Mouse (Mus musculus) left cerebral cortex, adult 8-10 months (tissue): Measurements from ENCODE around the gene Spef2. TPM values are rescaled to one million over a fixed set of nuclear protein-coding genes. Genes with fewer than 3 reads are reported as not detected.
A peak's percentile ranks its signal among the peaks of the same experiment; 100 is the strongest.
"Not testable (repeated sequence)": the region's sequence is repeated elsewhere in the genome, so short reads cannot be mapped to it uniquely, and the experiment has no call there.

ENCODE experiments used
- DNase-seq, 2 experiments: peaks; one replicate each; pipeline ENCODE4 v3.0.0; 2022; ENCODE audit warnings: low spot score in 2 of 2
- total RNA-seq, 4 experiments: library from RNA; stranded (reverse); gene quantifications; 2 replicates each; pipeline ENCODE4 v1.2.4; 2022

Spef2 gene
- 1 to 10 TPM; 1.5 to 1.9 (median 1.6) TPM for total RNA-seq

DNA sequence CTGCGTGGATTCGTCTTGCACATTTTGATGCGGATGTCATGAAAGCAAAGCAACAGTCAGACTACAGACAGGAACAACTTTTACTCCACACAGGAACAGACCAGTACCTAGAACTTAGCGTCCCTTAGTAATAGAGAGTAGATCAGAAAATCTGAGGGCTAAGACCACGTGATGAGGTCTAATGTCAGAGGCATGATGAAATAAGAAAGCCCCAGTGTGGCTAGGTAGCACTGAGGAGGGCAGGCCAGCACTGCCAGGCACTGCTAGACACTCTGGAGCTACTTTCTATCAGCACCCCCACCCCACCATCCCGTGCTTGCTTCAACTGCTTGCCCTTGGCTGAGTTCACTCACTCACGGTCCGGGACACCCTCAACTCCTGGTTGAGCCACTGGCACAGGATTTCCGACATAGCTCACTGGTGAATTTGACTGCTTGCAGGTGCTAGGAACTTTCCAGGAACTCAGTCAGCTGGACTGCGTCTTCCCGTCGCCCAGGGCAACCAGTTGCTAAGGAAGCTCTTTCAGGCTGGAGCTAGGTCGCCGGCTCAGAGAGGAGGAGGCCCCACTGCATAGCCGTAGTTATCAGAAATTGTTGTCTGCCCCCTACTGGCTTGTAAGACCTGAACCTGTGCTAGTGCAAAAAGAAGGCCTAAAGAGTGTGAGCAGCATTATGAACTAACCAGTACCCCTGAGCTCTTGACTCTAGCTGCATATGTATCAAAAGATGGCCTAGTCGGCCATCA lies at the start of gene Spef2:
Gene Spef2, minus strand, starts transcription at position 510 of the 744 bp plus-strand sequence.
- DNase-seq = peak; percentile 5 to 29

GRCm38 (mm10) chr15:9794131-9794530 lies 45.5 kb upstream of the Spef2 start:
- no peak for DNase-seq

GRCm38 (mm10) chr15:9788245-9789030 lies 39.8 kb upstream of the Spef2 start:
- no peak for DNase-seq

- DNase-seq = not testable (repeated sequence)
Observed at GRCm38 (mm10) chr15:9774222-9775142, 25.8 kb upstream of the Spef2 start.

DNA sequence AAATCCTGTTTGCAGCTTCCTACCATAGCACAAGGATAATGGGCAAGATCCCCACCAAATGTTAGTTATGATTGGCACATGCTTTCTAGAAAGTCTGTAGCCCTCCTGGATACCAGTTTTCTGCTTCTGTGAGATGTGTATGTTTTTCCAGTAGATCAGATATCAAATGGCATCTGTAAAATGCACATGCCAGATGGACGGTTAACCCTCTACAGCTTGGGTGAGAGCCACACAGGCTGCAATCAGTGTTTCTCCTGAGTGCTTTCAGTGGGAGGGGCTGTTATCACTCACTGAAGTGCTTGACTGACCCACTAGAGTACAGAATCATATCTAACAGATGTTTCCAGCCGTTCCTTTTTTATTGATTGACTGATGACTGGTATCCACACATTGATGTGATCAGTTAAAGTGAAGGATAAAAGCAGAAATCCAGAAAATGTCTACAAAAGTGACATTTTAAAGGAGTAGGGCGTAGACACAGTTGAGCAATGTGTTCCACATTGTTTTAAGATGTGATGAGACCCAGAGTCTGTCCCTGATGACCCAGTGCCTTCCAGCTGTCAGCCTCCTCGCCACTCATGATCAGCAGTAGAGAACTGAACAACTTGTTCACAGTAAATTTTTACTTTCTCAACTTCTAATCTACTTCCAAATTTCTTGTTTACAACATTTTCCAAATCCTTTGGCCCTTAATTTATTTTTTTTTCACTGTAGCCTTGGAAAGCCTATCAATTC lies 19.7 kb upstream of the Spef2 start:
- no peak for DNase-seq

DNA sequence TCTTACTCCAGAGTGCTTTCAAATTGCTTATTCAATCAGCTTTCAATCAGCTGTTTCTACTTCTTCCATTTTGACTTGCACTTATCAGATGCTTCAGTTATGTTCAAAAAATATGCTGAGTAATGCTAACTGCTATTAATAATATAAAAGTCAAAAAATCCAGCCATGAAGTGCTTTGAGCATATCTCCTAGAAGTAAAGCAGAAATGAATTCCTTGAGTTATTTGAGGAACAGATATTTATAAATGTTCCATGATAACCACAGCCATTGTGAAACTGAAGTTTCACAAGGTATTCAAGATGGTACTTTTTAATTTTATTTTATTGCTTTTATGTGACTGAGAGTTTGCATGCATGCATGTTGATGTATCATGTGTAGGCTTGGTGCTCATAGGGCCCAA lies 18.4 kb upstream of the Spef2 start:
- no peak for DNase-seq

GRCm38 (mm10) chr15:9750966-9751365 lies 2.3 kb upstream of the Spef2 start:
- no peak for DNase-seq

DNA sequence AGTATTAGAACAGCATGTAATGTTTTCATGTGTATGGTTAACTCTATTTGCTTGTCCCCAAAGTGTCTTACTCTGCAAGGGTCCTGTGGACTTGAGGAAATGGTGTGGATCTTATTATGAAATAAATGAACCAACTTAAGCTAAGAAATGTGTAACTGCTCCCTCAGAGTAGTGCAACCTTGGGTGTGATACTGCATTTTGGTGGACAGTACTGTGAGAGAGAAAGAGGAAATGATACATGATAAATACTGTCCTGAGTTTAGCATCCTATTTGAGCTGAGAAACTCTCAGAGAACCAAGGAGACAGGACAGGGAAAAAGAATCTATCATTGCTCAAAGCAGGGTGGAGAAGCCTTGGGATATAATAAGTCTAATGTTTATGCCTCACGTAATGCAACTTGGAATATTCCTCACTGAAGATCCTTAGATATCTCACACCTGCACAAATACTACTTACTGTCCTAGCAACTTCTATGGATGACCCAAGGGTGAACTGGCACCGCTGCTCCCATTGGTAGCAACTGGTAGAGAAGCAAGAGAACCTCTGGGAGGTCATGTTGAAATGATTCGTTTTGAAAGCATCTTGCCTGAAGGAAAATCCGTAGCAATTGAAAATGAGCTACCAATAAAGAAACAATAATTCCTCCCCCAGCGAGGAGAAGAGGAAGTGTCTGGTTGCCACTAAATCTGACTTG lies 1.1 kb downstream of the Spef2 start:
- no peak for DNase-seq

GRCm38 (mm10) chr15:9742172-9742571 lies 6.5 kb downstream of the Spef2 start:
- no peak for DNase-seq

DNA sequence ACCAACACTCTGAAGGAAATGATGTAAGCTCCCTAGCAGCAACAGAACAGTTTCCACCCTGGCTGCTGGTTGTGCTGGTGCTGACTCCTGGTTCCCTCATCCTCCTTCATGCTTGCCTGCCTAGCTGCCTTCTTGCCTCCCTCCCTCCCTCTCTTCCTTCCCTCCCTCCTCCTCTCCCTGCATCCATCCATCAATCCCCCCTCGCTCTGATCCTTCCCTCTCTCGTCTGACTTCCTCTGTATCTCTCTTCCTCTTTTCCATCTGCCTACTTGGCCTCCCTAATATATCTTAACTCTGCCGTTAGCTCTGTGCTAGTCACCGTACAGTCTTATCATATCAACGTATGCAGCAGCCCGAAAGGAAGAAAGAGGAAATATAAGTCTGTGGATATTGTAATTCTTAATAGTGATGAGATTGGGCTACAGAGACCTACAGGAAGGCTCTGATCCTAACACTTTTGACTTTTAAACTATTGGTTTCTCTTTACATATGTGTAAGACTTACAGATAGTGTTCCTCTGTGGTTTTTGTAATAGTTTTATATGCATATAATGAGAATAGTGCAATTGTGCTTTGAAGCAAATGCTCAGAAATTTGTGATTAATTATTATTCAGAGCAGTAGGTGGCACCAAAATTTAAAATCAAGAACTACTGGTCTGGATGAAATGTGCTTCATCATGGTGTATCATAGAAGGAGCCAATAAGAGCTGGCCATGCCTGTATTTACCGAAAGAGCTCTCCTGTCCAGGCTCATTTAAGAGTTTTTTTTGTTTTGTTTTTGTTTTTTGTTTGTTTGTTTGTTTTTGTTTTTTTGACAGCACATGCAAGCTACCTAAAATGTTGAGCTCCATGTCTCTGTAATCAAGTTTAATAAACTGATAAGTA lies 33.9 kb downstream of the Spef2 start:
- DNase-seq = no peak

- DNase-seq = no peak
Observed at GRCm38 (mm10) chr15:9713707-9714106, 35.0 kb downstream of the Spef2 start.

DNA sequence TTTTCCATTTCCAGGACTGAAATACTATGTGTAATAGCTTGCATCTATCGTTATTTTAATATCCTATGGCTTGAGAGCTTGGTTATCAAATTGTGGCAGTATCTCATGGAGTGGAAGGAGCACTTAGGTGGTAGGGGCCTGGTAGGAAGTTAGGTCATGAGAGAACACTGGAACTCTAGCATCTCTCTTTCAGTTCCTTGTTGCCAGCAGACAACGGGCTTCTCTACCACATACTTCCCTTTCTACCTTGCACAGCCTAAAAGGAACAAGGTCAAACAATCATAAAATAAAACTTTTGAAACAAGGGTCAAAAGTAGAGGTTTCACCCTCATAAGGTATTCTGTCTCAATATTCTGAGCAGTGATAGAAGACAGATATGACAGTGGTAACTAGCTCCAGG lies 38.3 kb downstream of the Spef2 start:
- no peak for DNase-seq

DNA sequence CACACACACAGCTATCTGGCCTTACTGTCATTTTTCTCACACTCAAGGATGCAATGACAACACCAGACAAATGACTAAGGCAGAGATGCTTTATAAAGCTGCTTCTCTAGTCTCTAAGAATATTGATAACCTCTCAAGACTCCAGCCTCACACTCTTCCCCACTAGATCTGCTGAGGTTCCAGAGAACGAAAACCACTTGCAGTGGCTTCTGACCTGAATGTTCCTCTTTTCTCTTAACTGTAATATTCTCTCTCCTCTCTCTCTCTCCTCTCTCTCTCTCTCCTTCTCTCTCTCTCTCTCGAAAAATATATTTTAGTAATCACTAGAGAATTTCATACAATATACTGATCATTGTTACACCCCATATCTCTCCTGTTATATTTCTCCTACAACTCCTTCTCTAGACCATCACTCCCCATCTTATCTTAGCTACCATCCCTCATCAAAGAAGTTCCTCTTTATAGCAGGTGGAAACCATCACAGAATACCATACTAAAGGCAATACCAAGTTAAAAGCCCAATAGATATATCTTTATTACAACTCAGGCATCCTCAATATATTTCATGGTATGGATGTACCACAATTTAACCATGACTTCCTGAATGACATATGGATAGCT lies 42.7 kb downstream of the Spef2 start:
- DNase-seq = no peak

DNA sequence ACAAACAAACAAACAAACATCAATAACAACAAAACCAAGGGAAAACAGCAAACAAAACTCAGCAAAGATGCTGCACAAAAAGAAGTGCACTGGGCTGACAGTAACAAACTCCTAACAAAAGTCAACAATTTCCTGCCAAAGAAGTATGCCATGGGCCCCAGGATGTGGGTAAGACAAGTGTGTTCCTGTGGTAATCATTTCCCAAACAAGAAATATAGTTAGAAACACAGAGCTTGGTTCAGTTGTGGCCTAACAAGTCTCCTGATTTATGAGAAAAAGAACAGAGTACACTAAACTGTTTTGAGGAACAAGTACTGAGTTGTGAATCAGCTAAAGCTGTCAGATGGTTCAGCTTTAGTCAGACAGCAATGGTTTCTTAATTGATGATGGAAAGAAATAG lies 46.8 kb downstream of the Spef2 start:
- DNase-seq = no peak

DNA sequence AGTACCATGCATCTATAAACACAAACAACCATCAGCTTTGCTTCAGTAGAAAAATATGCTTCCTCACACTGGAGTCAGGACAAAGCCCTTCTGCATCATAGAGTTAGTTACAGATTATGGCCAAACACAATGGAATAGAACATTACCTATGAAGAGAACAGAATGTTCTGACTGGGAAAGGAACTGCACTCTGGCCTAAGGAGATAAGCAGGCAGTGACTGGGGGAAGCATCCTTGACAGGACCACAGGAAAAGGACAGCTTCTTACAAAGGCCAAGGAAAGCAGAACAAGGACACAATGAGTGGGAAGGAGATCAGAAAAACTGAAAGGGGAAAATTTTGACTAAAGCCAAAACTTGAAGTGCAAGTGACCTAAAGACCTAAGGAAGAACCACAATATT lies 56.9 kb downstream of the Spef2 start:
- DNase-seq = no peak

- no peak for DNase-seq
Observed at GRCm38 (mm10) chr15:9690845-9691244, 57.8 kb downstream of the Spef2 start.

DNA sequence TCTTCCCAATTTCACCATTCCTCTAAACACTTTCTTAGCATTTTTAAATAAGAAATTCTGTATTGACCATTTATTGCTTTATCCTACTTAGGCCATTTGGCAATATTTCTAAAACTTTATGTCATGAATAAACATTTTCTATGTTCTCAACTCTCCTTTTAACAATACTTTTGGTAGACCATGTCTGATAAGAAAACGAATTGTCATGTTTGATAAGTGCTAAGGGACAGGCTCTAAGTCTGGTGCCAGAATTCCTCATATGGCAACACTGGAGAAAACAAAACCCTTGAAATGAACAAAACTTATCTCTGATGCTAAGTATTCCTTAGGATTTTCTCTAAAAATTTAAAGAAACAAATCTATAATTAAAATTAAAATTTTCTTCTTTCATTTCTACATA lies 58.2 kb downstream of the Spef2 start:
- no peak for DNase-seq

DNA sequence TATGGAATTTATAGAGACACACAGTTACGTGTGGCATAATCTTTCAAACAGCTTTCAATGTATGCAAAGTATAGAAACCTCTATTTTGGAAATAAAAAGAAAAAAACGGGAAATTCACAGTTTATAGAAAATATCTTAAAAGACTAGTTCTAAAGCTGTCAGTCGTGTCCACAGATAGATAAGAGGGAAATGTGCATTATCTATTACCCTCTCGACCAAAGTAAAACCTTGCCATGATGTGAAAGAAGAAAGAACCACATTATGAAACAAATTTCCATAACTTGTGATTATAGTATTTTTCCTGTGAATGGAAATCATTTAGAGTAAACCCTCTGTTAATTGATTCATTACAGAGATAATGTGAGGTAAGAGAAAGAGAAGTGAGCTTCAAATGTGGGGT lies 65.2 kb downstream of the Spef2 start:
- no peak for DNase-seq
